Mouse (Mus musculus) neural tube, embryonic 14.5 days (tissue): ENCODE measurements around the gene Rpia. TPM values are rescaled to one million over a fixed set of nuclear protein-coding genes. Genes with fewer than 3 reads are reported as not detected.
A peak's percentile ranks its signal among the peaks of the same experiment; 100 is the strongest.

ENCODE experiments used
- ATAC-seq: fragments of 200-750 bp; cut with Nextera tagmentation; 2 replicates; pipeline ENCODE4 v1.8.0; 2017; ENCODE audit warnings: low read depth, mild to moderate bottlenecking, moderate TSS enrichment, moderate library complexity
- H3K27ac ChIP-seq: fragments of 300-500 bp; sonication (generic); 2 replicates; pipeline ENCODE4 v1.5.1; 2014; ENCODE audit warnings: low read depth, mild to moderate bottlenecking, control low read depth, low read length, moderate library complexity, mixed read lengths
- H3K27me3 ChIP-seq: fragments of 300-500 bp; sonication (generic); 2 replicates; pipeline ENCODE4 v1.6.1; 2014; ENCODE audit warnings: low read length; ENCODE audit not compliant: control insufficient read depth, insufficient read depth
- H3K36me3 ChIP-seq: fragments of 300-500 bp; sonication (generic); 2 replicates; pipeline ENCODE4 v1.6.1; 2014; ENCODE audit warnings: low read length, mixed read lengths; ENCODE audit not compliant: control insufficient read depth, insufficient read depth
- H3K4me1 ChIP-seq: fragments of 300-500 bp; sonication (generic); 2 replicates; pipeline ENCODE4 v1.6.1; 2014; ENCODE audit warnings: low read length; ENCODE audit not compliant: control insufficient read depth, insufficient read depth
- H3K4me2 ChIP-seq: fragments of 300-500 bp; sonication (generic); 2 replicates; pipeline ENCODE4 v1.6.1; 2014; ENCODE audit warnings: mild to moderate bottlenecking, low read depth, low read length, control low read depth
- H3K4me3 ChIP-seq: fragments of 300-500 bp; sonication (generic); 2 replicates; pipeline ENCODE4 v1.5.1; 2014; ENCODE audit warnings: low read depth, low read length, control low read depth, mixed read lengths
- H3K9ac ChIP-seq: fragments of 300-500 bp; sonication (generic); replicated peaks from 2 replicates; pipeline ENCODE4 v1.6.1; 2014; ENCODE audit warnings: low read depth, mild to moderate bottlenecking, control low read depth, low read length, mixed read lengths
- H3K9me3 ChIP-seq: fragments of 300-500 bp; sonication (generic); 2 replicates; pipeline ENCODE4 v1.6.1; 2016; ENCODE audit warnings: low read length; ENCODE audit not compliant: control insufficient read depth
- WGBS: fragments of 180-500 bp; shearing (Covaris S2); extraction: QIAGEN DNeasy Blood & Tissue Kit; methylation state at CpG from one replicate; pipeline ENCODE4 v1.1.7; 2014; 5-methylcytosine and 5-hydroxymethylcytosine counted together
- polyA plus RNA-seq: library from polyadenylated mRNA; unstranded; fragments of >200 nt; fragmentation: Nextera tagmentation; extraction: Ambion mirVana; gene quantifications from 2 replicates; pipeline ENCODE4 v1.2.1, GENCODE M21; 2014

Gene Rpia
- polyA plus RNA-seq, 1 experiment from 2014 or later, result 4.5 TPM

DNA sequence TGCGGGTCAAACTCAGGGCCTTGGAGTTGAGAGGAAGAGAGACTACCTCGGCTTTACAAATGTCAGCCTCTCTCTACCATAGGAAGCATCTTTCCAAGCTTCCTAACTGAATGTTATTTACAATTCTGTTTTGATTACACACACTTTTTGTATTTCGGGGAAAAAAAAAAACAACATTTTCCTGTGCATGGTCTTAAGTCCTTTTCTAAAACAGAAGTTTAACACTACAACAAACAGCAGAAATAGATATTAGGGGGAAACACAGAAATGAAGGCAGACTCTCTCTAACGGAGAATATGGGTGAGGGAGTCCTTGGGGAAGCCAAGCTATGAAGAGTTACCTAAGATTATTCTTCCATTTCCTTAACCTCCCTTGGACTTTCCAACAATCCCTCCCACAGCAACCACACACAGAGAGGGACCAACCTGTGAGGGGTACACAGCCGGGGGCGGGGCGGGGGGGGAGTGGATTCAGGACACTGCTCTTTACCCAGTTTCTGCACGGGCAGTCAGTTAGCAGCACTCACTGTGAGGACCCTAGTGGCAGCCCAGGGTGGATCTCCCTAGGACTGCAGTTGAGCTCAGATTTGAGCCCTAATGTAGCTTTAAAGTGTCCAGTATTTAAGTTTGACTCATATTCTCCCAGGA is 40.7 kb downstream of the Rpia start:
- Histone ChIP-seq H3K4me3 (no peak overlapping the region), H3K4me1 (no peaks in the 10 kb centered on the region), H3K36me3 (no peaks in the 10 kb centered on the region), H3K9ac (no peak overlapping the region), H3K27ac (no peak overlapping the region), H3K4me2 (no peak overlapping the region), H3K9me3 (no peaks in the 10 kb centered on the region), H3K27me3 (no peaks in the 10 kb centered on the region)
- no peak for ATAC-seq
- 81% methylated on average over 8 of the region's 8 CpGs for WGBS

DNA sequence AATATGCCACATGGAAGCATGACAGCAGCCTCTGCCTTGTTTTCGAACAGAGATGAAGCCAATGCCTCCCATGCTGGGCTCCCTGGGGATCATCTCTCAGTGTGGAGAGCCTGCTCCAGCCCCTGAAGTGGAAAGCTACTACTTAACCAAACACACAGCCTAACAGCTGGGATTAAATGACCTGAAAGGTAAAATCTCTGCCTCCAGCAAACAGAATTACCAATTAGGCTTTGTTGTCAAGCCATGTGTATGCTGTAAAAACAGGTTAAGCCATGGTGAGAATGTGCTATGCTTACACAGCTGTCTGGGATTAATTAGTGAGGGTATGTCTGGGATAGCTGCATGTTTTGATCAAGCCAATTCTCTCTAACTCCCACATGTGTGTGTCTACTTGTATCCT is 42.3 kb downstream of the Rpia start:
- Histone ChIP-seq H3K27me3 (no peaks in the 10 kb centered on the region), H3K4me2 (no peak overlapping the region), H3K9ac (no peak overlapping the region), H3K4me1 (no peaks in the 10 kb centered on the region), H3K4me3 (no peak overlapping the region), H3K27ac (no peak overlapping the region), H3K36me3 (no peaks in the 10 kb centered on the region), H3K9me3 (no peaks in the 10 kb centered on the region)
- peak; percentile 74; the same call in 1 of the 2 replicates for ATAC-seq
- WGBS, result 44% methylated on average over 1 of the region's 1 CpGs

GRCm38 (mm10) chr6:70747702-70748101 is 44.3 kb downstream of the Rpia start:
- Histone ChIP-seq H3K4me2 (no peak overlapping the region), H3K9ac (no peak overlapping the region), H3K9me3 (no peaks in the 10 kb centered on the region), H3K36me3 (no peaks in the 10 kb centered on the region), H3K4me1 (no peaks in the 10 kb centered on the region), H3K4me3 (no peak overlapping the region), H3K27ac (no peak overlapping the region), H3K27me3 (no peaks in the 10 kb centered on the region)
- ATAC-seq, result no peak
- WGBS, result 91% methylated on average over 5 of the region's 5 CpGs

- ATAC-seq, result no peak
- 87% methylated on average over 5 of the region's 5 CpGs for WGBS
- no peak overlapping the region for H3K4me3 ChIP-seq
- no peaks in the 10 kb centered on the region for H3K4me1 ChIP-seq
- no peak overlapping the region for H3K27ac ChIP-seq
- no peak overlapping the region for H3K9ac ChIP-seq
- no peaks in the 10 kb centered on the region for H3K27me3 ChIP-seq
- no peaks in the 10 kb centered on the region for H3K9me3 ChIP-seq
- no peaks in the 10 kb centered on the region for H3K36me3 ChIP-seq
- no peak overlapping the region for H3K4me2 ChIP-seq
Observed at GRCm38 (mm10) chr6:70743902-70744301, 48.1 kb downstream of the Rpia start.

GRCm38 (mm10) chr6:70742833-70743232 is 49.2 kb downstream of the Rpia start:
- no peak overlapping the region for H3K4me3 ChIP-seq
- H3K4me1 ChIP-seq, result no peaks in the 10 kb centered on the region
- no peaks in the 10 kb centered on the region for H3K9me3 ChIP-seq
- H3K27ac ChIP-seq, result no peak overlapping the region
- H3K4me2 ChIP-seq, result no peak overlapping the region
- no peaks in the 10 kb centered on the region for H3K27me3 ChIP-seq
- no peaks in the 10 kb centered on the region for H3K36me3 ChIP-seq
- H3K9ac ChIP-seq, result no peak overlapping the region
- no peak for ATAC-seq
- WGBS, result 88% methylated on average over 4 of the region's 4 CpGs

DNA sequence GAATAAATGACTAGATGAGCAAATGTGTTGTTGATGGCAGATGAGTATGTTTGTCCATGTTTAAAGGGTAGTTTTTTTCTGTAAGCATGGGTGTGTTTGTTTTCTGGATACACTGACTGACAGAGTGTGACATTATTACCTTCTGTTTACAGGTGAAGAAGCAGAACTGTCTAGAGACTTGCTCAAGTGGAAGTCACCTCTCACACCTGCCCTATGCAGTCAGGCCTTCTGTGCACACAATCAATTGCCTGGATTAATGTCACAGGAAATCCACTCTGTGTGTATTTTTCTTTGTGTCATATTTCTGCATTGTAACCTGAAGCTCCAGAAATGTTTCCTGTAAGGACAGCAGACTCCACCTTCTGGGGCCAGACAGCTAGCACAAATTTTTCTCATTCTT is 51.5 kb downstream of the Rpia start:
- Histone ChIP-seq H3K9ac (no peak overlapping the region), H3K4me2 (no peak overlapping the region), H3K36me3 (no peaks in the 10 kb centered on the region), H3K4me3 (no peak overlapping the region), H3K4me1 (no peaks in the 10 kb centered on the region), H3K9me3 (no peaks in the 10 kb centered on the region), H3K27ac (no peak overlapping the region), H3K27me3 (no peaks in the 10 kb centered on the region)
- no peak for ATAC-seq

DNA sequence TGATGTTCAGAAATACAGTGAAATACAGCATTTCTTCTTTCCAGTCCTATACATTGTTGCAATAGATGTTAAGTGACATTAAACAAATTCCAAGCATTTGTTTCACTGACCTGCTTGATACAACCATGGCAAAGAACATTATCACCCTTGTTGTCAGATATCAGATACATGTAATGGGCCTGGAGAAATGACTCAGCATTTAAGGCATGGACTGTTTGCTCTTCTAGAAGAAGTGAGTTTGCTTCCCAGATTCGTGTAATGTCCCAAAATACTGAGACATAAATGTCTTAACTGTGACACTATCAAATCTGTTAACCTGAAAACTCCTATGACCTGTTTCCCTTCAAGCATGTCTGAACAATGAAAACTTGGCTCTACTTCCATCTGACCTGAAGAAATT is 52.6 kb downstream of the Rpia start:
- H3K27ac ChIP-seq, result no peak overlapping the region
- H3K36me3 ChIP-seq, result no peaks in the 10 kb centered on the region
- no peaks in the 10 kb centered on the region for H3K9me3 ChIP-seq
- 80% methylated on average over 1 of the region's 1 CpGs for WGBS
- no peak overlapping the region for H3K4me3 ChIP-seq
- no peak overlapping the region for H3K4me2 ChIP-seq
- ATAC-seq, result no peak
- no peak overlapping the region for H3K9ac ChIP-seq
- no peaks in the 10 kb centered on the region for H3K4me1 ChIP-seq
- no peaks in the 10 kb centered on the region for H3K27me3 ChIP-seq

GRCm38 (mm10) chr6:70735528-70735927 is 56.5 kb downstream of the Rpia start:
- H3K9ac ChIP-seq, result no peak overlapping the region

DNA sequence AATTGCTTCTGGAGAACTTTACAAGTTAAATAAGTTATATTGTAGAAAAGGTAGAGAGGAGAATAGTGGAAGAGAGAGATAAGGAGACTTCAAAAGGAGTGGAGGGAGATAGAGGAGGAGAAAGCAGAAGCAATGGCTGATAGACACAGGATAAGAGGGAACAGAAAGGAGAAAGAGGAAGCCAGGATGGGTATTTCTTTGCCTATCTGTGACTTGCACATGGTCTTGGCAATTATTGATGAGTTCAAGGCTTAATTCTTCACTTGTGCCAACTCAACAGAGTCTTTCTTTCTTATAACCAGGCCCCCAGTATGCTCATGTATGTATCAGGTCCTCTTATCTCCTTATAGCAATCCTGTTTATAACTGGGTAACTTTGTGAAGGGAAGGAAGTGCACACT is 61.2 kb downstream of the Rpia start:
- no peaks in the 10 kb centered on the region for H3K27me3 ChIP-seq

More at GRCm38 (mm10) chr6:70735528-70735927, 56.5 kb downstream of the Rpia start:
- H3K27me3 ChIP-seq, result no peaks in the 10 kb centered on the region
- H3K36me3 ChIP-seq, result no peaks in the 10 kb centered on the region
- no peaks in the 10 kb centered on the region for H3K9me3 ChIP-seq
- no peak overlapping the region for H3K4me3 ChIP-seq
- no peak overlapping the region for H3K4me2 ChIP-seq
- 96% methylated on average over 2 of the region's 2 CpGs for WGBS
- H3K4me1 ChIP-seq, result no peaks in the 10 kb centered on the region
- ATAC-seq, result no peak
- H3K27ac ChIP-seq, result no peak overlapping the region

More for the DNA sequence above, 61.2 kb downstream of the Rpia start:
- ATAC-seq, result no peak
- Histone ChIP-seq H3K36me3 (no peaks in the 10 kb centered on the region), H3K9me3 (no peaks in the 10 kb centered on the region), H3K27ac (no peak overlapping the region), H3K4me1 (no peaks in the 10 kb centered on the region), H3K4me2 (no peak overlapping the region), H3K4me3 (no peak overlapping the region), H3K9ac (no peak overlapping the region)
